Mouse (Mus musculus) liver, postnatal 0 days (tissue): ENCODE measurements at regions not wholly inside any gene's neighbourhood (a gene's known extent, or its start where the extent isn't known, plus 50 kb on each side); places are given as distances from the start of the nearest gene placed in this dataset.

Source experiments
- CTCF ChIP-seq: sonication (generic); IDR thresholded peaks from 2 replicates; pipeline ENCODE4 v1.5.1; 2016; ENCODE audit warnings: antibody characterized with exemption, low read depth
- EP300 ChIP-seq: IDR thresholded peaks from 2 replicates; pipeline ENCODE4 v1.6.1; 2016; ENCODE audit warnings: antibody characterized with exemption, low read depth, mild to moderate bottlenecking

DNA sequence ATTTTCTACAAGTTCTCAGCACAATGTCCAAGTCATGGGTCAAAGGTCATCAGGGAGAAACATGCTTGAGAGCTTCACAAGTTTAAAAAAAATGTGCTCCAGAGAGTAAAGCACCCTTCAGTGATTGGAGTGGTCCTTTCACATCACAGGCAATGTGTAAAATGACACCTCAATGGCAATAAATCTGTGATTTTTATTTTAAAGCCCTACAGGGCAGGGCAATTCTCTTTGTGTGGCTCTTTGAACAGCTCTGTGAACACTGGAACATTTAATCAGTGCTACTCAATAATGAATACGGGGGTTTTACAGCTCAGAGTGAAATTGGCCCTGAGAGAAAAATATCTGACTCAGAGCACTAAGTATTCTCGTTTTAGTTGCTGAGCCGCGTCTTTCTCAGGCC, 563.5 kb upstream of the Adam34 start:
- no peak for TF ChIP-seq CTCF
- TF ChIP-seq EP300, result no peak
